Mouse (Mus musculus) frontal cortex, postnatal 10 days (tissue): ENCODE results near the gene Gm49358.

ENCODE experiments used
- DNase-seq, 2 experiments: peaks; one replicate each; pipeline ENCODE4 v3.0.0; 2022; ENCODE audit warnings: low spot score in 2 of 2, mixed read lengths in 1 of 2

Gm49358 gene

GRCm38 (mm10) chr10:86814292-86815131, 50.7 kb downstream of the Gm49358 start:
- DNase-seq = no peak

DNA sequence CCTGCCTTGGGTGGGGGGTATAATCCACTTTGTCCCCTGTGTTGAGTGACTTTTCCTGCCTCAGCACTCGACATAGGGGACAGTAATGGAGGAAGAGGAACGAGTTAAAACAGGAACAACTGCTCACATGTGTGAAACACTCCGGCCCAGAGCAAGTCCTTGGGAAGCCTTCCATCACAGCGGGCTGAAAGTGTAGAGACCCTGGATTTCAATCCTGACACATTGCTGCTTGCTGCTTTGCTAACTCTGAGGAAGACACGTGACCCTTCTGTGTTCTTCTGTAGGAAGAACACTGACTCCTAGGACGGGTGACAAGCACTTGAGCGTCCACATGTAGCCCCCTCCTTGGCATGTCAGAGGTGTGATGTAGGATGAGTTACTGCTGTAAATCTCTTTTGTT, 51.4 kb downstream of the Gm49358 start:
- DNase-seq = no peak

DNA sequence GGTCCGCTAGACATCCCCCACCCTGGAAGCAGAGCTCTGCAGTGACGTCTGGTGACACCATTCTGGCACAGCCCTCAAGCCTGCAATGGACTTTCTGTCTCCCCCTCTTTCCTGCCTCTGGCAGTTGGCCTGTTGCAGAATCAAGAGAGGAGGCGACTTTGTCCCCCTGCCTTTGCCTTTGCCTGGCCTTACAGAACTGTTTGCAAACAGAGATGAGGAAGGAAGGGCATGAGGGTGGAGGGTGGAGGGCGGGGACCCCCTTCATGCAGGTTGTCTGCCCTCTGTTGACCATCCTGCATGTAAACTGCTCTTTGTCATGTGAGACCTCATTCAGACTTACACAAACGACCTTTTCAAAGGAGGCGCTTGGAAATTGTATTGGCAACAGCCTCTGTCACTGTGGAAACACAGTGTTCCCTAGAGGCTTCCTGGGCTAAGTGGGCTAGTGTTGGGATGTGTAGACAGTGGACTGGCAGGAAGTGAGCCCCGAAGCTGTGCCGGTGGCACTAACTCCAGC, 55.9 kb downstream of the Gm49358 start:
- peak; percentile 28 for DNase-seq

- no peak for DNase-seq
Observed at GRCm38 (mm10) chr10:86821014-86821413, 57.2 kb downstream of the Gm49358 start.

DNA sequence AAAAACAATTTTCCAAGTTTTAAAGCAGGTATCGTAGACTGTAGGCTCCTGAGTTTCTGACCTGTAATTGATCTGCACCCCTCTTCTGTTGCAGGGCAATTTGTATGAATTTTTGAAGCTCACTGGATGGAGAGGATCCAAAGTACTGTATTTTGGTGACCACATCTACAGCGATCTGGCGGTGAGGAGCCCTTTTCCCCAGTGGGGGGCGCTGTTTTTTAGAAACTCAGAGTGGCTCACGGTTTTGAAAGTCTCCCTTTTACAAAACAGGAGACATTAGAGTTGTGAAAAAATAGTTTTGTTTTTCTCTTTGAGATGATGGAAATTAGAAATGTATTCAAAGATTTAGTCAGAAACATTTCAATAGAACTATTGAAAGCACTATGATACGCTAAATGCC, 60.3 kb downstream of the Gm49358 start:
- no peak for DNase-seq

- DNase-seq = no peak
Observed at GRCm38 (mm10) chr10:86824871-86825270, 61.1 kb downstream of the Gm49358 start.

GRCm38 (mm10) chr10:86825871-86826522, 62.2 kb downstream of the Gm49358 start:
- DNase-seq = no peak

DNA sequence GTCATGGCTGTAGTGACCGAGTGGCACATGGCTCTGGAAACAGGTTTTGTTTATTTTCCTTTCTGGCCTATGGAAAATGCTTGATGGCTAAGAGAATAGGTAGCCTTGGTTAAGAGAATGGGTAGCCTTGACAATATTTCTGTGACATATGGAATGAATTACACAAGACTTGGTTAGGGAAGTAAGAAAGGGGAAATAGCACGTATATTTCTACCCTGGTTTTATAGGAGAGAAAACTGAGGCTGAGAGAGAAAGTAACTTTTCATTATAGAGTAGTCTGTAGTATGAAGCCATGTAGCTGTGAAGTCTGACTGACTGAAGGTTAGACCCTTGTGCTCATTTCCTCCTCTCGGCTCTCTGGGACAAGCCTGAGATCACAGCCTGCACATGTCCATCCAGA, 63.2 kb downstream of the Gm49358 start:
- DNase-seq = no peak

- no peak for DNase-seq
Observed at GRCm38 (mm10) chr10:86828221-86829135, 64.7 kb downstream of the Gm49358 start.

DNA sequence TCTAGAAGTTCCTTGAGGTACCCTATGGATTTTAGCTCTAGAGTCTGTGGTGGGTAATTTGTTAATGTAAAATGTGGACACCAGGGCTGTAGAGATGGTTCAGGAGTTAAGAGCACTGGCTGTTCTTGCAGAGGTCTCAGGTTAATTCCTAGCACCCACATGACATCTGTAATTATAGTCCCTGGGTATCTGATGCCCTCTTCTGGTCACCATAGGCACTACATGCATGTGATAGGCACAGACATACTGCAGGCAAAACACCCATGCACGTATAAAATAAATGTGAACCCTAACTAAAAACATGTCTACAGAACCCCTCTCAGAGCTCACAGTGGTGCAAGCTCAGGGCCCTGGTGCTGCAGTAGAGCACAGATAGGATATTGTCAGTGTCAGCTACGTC, 65.7 kb downstream of the Gm49358 start:
- no peak for DNase-seq

GRCm38 (mm10) chr10:86836784-86837183, 73.0 kb downstream of the Gm49358 start:
- DNase-seq = no peak

GRCm38 (mm10) chr10:86838827-86839226, 75.1 kb downstream of the Gm49358 start:
- DNase-seq = no peak

- no peak for DNase-seq
Observed at GRCm38 (mm10) chr10:86842659-86843058, 78.9 kb downstream of the Gm49358 start.

DNA sequence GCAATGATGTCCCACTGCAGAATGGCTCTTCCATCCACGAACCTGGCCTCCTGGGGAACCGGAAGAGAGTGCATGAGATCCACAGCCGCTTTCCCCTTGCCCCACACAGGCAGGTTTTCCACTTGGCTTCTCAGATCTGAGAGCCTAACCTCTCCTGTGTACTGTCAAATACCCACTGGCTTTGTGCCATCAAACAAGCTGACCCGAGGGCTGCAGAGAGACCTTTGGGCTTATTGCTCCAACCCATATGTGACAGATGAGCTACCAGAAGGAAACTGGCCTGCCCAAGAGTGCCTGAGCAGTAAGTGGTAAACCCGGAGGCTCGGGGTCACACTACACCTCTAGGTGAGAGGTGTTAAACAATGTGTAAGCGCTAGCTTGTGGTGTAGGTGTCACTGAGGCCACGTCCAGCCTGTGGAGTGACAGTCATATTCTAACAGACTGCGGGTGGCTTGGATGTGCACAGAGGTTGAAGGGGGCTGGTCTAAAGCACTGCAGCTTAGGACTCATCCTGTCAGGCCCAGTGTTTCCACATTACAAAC, 83.2 kb downstream of the Gm49358 start:
- DNase-seq = no peak

DNA sequence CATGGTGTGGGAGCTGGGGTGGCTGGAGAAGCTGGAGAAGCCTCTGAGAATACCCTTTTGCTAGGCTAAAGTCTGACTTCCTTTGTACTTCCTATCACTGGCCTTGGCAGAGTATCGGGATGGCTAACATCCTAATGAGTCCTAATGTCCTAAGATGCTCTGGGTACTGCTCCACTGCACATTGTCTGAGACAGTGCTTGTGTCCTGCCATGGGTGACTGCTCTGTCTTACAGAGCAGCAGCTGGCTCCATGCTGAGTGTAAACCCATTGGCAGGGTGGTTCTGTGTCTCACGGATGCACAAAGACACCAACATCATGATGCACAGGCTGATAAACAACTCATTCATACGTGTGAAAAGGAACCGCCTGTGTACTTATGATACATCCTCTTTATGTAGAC, 85.3 kb downstream of the Gm49358 start:
- DNase-seq = no peak

DNA sequence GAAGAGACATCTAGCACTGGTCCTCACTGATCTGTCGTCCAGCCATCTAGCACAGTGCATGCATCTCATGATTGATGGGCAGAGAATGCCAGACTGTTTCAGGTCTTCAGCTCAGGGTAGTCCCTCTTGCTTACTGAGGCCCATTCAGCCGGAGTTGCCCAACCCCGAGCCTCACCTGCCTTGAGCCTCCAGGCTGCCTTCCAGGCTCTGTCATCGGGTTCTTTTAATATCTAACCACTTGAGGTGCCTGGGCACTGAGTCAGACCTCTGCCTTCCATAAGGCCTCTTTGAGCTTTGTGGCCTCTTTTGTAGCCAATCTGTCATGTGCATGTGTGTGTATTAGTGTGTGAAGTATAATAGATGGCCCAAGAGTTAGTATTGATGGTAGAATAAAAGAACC, 85.7 kb downstream of the Gm49358 start:
- DNase-seq = no peak

DNA sequence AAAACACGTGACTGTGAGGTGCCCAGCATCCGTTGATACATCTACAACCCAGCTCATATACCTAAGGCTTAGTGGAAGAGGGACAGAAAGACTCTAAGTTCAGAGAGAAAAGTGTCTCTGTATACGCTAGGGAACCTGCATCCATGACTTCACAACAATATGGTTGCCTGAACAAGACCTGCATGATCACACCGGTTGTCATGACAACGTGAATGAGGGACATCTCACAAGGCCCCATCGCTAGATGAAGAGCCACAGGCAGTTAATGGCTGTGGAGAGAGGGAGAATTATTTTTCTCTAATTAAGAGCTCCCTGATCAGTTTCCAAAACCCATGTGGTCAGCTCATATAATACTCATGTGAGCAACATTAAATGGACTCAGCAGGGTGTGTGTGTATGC, 88.4 kb downstream of the Gm49358 start:
- no peak for DNase-seq

GRCm38 (mm10) chr10:86853433-86853832, 89.7 kb downstream of the Gm49358 start:
- no peak for DNase-seq

GRCm38 (mm10) chr10:86860396-86860795, 96.6 kb downstream of the Gm49358 start:
- DNase-seq = no peak

DNA sequence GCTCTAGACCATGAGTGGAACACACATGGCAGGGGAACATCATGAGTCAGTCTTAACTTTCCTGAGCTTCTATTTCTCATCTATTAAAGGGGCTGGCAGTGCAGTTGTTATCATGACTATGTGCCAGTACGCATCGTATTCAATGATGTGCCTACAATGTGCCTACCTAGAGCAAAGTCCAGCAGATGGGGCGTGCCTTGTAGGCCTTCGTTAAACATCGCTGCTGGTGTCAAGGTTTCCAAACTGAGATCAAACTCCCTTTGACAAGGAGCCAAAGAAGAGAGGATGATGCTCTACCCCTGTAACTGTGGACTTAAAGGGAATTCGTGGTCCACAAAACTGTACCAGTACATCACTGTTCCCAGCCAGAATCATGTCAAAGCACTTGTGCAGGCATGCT, 98.7 kb downstream of the Gm49358 start:
- no peak for DNase-seq

DNA sequence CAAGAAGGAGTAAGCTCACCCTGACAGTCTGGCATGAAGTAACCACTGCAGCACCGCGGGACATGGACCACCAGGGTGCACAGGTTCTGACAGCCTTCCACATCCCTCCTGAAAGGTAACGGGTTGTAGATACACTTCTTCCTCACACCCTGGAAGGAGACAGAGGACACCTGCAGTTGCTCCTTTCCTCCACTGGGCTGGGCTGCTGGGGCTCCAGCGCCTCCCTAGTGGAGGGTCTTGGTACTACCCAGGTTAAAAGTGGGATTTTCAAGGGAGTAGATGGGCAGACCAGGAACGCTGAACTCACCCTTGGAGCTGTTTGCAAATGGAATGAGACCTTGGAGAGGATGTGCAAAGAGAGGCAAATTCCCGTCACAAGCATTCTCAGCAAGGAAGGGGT, 99.7 kb downstream of the Gm49358 start:
- no peak for DNase-seq

DNA sequence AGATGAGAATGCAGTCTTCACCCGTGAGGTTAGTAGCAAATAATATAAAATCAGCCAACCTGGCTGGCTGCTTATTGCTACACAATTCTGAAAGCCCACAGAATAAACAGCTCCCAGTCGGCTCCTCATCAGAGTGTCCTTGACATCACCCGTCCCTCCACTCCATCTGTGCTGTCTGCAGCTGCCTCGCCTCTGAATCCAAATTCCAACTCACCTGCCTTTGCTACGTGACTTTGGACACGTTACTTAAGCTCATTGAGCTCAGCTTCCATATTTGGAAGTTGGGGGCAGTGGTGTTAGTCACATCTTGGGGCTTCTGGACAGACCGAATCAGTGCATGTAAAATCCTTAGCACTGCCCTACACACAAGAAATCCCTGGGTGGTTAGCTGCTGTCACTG, 108.3 kb downstream of the Gm49358 start:
- DNase-seq = no peak
